Mouse (Mus musculus) retina, postnatal 7 days (tissue): ENCODE data around the gene Adcy1.

ENCODE experiments used
- DNase-seq: peaks from one replicate; pipeline ENCODE4 v3.0.0-alpha.2; 2012; ENCODE audit warnings: low read depth, low spot score

Gene Adcy1

DNA sequence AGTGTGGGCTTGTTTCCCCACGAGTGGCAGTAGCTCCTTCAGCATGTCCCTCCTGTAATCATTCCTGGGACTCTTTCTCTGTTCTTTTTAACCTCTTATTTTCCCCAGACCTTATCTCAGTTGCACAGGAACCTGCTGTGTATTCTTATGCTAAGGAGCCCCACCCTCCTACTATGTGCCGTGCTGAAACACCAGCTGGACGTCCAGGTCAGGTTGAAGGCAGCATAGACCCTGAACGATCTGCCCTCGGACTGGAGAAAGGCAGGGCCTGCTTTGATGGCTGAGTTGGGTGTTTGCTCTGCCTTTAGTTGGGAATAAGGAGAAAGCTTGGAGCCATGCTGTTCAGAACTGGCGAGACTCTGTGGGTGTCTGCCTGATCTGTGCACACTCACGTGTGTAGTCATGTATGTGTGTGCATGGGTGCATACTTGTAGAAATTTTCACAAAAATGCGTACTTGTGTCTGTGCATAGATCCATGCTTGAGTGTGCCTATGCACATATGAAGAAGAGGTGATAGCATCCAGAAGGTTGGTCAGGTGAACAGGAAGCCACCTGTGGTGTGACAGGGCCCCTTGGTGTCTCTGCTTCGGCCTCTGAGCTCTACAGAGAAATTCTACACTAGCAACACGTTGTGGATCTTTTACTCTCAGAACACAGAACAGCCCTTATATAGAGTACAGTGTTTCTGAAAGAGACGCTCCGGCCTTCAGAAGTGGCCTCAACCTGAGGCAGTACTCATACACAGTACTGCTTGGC lies 5.4 kb downstream of the Adcy1 start:
- no peak for DNase-seq

GRCm38 (mm10) chr11:7069762-7070161 lies 6.5 kb downstream of the Adcy1 start:
- DNase-seq: no peak

- DNase-seq: no peak
These were observed 8.3 kb downstream of the Adcy1 start for GRCm38 (mm10) chr11:7071617-7072016.

DNA sequence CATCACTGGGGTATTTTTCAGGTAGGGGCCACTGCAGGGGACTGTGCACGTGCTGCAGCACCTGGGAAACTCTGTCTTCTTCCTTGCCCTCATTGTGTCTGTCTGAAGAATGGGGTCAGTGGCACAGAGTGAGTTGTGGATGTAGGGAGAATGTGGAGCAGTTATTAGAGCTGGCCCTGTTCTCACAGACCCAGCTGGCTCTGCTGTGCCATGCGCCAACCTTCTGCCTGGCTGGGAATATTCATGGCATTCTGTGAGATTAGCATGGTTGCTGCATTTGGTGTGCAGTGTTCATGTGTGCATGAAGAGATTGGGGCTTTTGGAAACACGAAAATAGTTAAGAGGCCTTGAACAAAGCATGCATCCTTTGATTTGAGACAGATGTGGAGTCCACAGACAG lies 10.3 kb downstream of the Adcy1 start:
- no peak for DNase-seq

DNA sequence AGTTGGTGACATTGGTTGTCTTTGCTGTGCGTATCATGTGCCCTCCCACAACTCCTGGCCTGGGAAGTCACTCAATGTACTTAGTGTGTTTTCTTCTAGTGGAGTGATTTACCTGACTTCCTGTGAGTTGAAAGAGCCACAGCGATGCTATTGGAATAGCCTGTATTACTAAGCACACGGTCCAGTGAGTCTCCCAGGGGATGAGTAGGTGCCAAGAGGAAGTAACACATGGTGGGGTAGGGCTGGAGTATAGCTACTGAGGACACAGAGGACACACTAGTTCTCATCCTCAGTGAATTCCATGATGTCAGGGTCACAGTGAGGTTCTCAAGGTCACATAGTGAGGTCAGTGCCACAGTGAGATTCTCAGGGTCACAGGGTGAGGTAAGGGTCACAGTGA lies 13.2 kb downstream of the Adcy1 start:
- no peak for DNase-seq

GRCm38 (mm10) chr11:7081893-7082292 lies 18.6 kb downstream of the Adcy1 start:
- no peak for DNase-seq

GRCm38 (mm10) chr11:7083911-7084310 lies 20.6 kb downstream of the Adcy1 start:
- no peak for DNase-seq

DNA sequence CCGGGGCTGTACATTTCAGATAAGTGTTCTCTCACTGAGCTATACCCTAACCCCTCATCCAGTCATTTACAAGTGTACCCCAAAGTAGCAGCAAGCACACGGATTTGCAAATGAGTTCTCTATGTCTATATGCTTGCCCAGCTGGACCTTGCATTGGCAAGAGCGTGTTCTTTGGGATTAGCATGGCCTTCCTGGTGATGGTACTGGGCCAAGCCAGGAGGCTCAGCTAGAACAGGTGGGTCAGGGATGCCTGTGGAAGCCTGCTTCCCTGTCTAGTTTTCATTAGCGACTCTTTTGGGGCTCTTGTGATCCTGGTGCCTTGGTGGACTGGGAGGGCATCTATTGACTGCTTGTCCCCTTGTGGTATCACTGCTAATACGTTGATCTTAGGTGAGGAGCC lies 21.9 kb downstream of the Adcy1 start:
- DNase-seq: no peak

DNA sequence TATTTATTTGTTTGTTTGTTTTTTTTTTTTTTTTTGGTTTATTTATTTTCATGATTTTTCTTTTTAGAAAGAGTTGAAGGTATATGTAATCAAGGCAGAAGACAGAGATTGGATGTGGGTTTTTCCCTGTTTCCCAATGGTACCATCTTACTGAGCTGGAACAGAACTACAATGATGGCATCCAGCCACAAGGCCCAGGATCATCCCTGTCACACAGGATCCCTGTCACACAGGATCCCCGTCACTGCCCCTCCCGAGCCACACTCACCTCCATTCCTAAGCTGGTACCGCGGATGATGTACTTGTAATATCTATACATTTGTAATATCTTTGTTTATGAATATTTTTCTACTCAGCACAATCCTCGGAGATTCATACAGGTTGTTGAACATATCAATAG lies 27.8 kb downstream of the Adcy1 start:
- DNase-seq: no peak

GRCm38 (mm10) chr11:7094844-7095243 lies 31.6 kb downstream of the Adcy1 start:
- no peak for DNase-seq

- no peak for DNase-seq
These were observed 38.4 kb downstream of the Adcy1 start for GRCm38 (mm10) chr11:7101674-7102073.

- no peak for DNase-seq
These were observed 39.2 kb downstream of the Adcy1 start for GRCm38 (mm10) chr11:7102256-7103194.

- no peak for DNase-seq
These were observed 42.0 kb downstream of the Adcy1 start for GRCm38 (mm10) chr11:7105337-7105736.

GRCm38 (mm10) chr11:7109131-7109530 lies 45.8 kb downstream of the Adcy1 start:
- DNase-seq: no peak

GRCm38 (mm10) chr11:7113046-7113445 lies 49.8 kb downstream of the Adcy1 start:
- no peak for DNase-seq

GRCm38 (mm10) chr11:7113687-7114086 lies 50.4 kb downstream of the Adcy1 start:
- DNase-seq: no peak

- no peak for DNase-seq
These were observed 51.0 kb downstream of the Adcy1 start for GRCm38 (mm10) chr11:7114312-7114711.

DNA sequence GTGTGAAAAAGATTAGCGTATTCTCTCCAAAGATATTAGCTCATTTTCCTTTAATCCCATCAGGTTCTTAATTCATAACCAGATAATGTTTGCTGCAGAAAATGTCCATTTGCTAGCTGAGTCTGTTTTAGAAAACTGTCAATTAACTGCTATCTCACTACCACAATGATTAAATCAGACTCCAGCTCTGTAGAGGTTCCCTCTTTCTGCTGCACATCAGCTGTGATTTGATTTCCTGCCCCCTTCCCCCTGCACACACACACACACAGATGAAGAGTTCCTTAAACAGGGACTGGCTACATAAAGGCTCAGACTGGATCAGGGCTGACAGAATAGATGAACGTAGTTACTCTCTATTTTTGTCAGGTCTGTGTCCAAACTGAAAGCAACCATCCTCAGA lies 53.4 kb downstream of the Adcy1 start:
- no peak for DNase-seq

DNA sequence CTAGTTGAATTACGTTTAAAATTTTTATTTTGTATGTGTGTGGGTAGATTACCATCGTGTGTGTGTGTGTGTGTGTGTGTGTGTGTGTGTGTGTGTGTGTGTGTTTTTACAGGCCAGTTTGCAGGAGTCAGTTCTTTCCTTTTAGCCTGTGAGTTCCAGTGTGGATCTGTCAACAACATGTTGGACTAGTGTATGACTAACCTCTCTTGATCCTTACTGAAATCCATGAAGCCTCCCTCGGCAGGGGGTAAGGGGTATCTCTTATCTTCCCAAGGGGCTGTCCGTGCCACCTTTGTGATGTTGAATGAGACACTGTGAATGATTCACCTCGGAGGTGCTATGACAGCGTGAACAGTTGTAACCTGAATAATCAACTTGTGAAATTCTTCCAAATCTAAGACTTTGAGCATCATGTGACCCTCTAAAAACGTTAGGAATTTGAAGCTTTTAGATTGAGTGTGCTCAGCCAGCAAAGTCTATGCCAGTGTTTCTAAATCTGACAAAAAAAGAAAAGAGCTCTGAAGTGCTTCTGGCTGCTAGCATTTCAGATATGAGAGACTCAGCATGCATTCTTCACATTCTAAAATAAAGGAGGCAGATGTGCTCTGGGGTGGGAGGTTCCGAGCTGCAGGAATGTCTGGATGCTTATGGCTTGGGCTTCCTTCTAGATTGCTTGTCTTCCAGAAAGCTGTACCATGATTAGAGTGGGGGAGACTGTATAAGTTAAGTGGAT lies 66.2 kb downstream of the Adcy1 start:
- DNase-seq: no peak

GRCm38 (mm10) chr11:7132736-7133387 lies 69.6 kb downstream of the Adcy1 start:
- no peak for DNase-seq

- no peak for DNase-seq
These were observed 70.4 kb downstream of the Adcy1 start for GRCm38 (mm10) chr11:7133736-7134135.

- DNase-seq: no peak
These were observed 71.0 kb downstream of the Adcy1 start for GRCm38 (mm10) chr11:7134319-7134718.
